Mouse (Mus musculus): Measurements from ENCODE around the gene Npw. TPM values are rescaled to one million over a fixed set of nuclear protein-coding genes. Genes with fewer than 3 reads are reported as not detected.
A peak's percentile ranks its signal among the peaks of the same experiment; 100 is the strongest.

Gene Npw
- polyA plus RNA-seq, 1 experiment = 0.35 TPM

GRCm38 (mm10) chr17:24650070-24650616 is 8.1 kb downstream of the Npw start, which contains the start of gene Slc9a3r2:
Gene Slc9a3r2 (minus strand): TSS chr17:24650327.
- 1% methylated on average over 37 of the region's 41 CpGs for WGBS
- no peaks in the 10 kb centered on the region for H3K36me3 ChIP-seq (ENCODE audit: control insufficient read depth, insufficient read depth, low read length)
- TF ChIP-seq POLR2A (IDR thresholded peaks at IDR 0.05; ENCODE audit: control insufficient read depth, extremely low read depth, insufficient read depth, low read length, poor library complexity) = no peak
- no peak for TF ChIP-seq CTCF (IDR thresholded peaks at IDR 0.05; ENCODE audit: borderline replicate concordance, control insufficient read depth, extremely low read depth, insufficient read depth, low read length, poor library complexity)
- no peaks in the 10 kb centered on the region; the same call in 1 of the 2 replicates for H3K27me3 ChIP-seq (ENCODE audit: control insufficient read depth, insufficient read depth, low read length)
- no peak within 1 kb of the TSS for H3K27ac ChIP-seq (ENCODE audit: control insufficient read depth, insufficient read depth, low read length)
- H3K4me1 ChIP-seq (replicated peaks; ENCODE audit: control insufficient read depth, insufficient read depth, low read length) = peaks cover 12% of the 10 kb centered on the region
- peak; percentile 27 for DNase-seq
- H3K4me3 ChIP-seq (ENCODE audit: control insufficient read depth, insufficient read depth, low read length) = peak within 1 kb of the TSS; percentile 48

- 3% methylated on average over 35 of the region's 35 CpGs for WGBS
Observed at GRCm38 (mm10) chr17:24649581-24650069, 8.6 kb downstream of the Npw start.

GRCm38 (mm10) chr17:24648731-24649377 is 9.4 kb downstream of the Npw start:
- Histone ChIP-seq H3K27me3 (ENCODE audit: control insufficient read depth, insufficient read depth, low read length) (no peaks in the 10 kb centered on the region; the same call in 1 of the 2 replicates), H3K36me3 (ENCODE audit: control insufficient read depth, insufficient read depth, low read length) (no peaks in the 10 kb centered on the region), H3K4me3 (ENCODE audit: control insufficient read depth, insufficient read depth, low read length) (no peak overlapping the region), H3K4me1 (replicated peaks; ENCODE audit: control insufficient read depth, insufficient read depth, low read length) (peaks cover 11% of the 10 kb centered on the region), H3K27ac (ENCODE audit: control insufficient read depth, insufficient read depth, low read length) (no peak overlapping the region)
- TF ChIP-seq CTCF (IDR thresholded peaks at IDR 0.05; ENCODE audit: borderline replicate concordance, control insufficient read depth, extremely low read depth, insufficient read depth, low read length, poor library complexity) (no peak), POLR2A (IDR thresholded peaks at IDR 0.05; ENCODE audit: control insufficient read depth, extremely low read depth, insufficient read depth, low read length, poor library complexity) (no peak)
- no peak for DNase-seq
- 89% methylated on average over 10 of the region's 10 CpGs for WGBS

More at GRCm38 (mm10) chr17:24649581-24650069, 8.6 kb downstream of the Npw start:
- H3K27ac ChIP-seq (ENCODE audit: control insufficient read depth, insufficient read depth, low read length) = no peak overlapping the region
- H3K36me3 ChIP-seq (ENCODE audit: control insufficient read depth, insufficient read depth, low read length) = no peaks in the 10 kb centered on the region
- H3K27me3 ChIP-seq (ENCODE audit: control insufficient read depth, insufficient read depth, low read length) = no peaks in the 10 kb centered on the region; the same call in 1 of the 2 replicates
- peaks cover 12% of the 10 kb centered on the region for H3K4me1 ChIP-seq (replicated peaks; ENCODE audit: control insufficient read depth, insufficient read depth, low read length)
- H3K4me3 ChIP-seq (ENCODE audit: control insufficient read depth, insufficient read depth, low read length) = peak overlapping the region; percentile 48
- TF ChIP-seq POLR2A (IDR thresholded peaks at IDR 0.05; ENCODE audit: control insufficient read depth, extremely low read depth, insufficient read depth, low read length, poor library complexity) = no peak
- no peak for TF ChIP-seq CTCF (IDR thresholded peaks at IDR 0.05; ENCODE audit: borderline replicate concordance, control insufficient read depth, extremely low read depth, insufficient read depth, low read length, poor library complexity)
- peak; percentile 12 for DNase-seq

GRCm38 (mm10) chr17:24647493-24647892 is 10.8 kb downstream of the Npw start:
- DNase-seq = no peak
- Histone ChIP-seq H3K27ac (ENCODE audit: control insufficient read depth, insufficient read depth, low read length) (no peak overlapping the region), H3K4me3 (ENCODE audit: control insufficient read depth, insufficient read depth, low read length) (no peak overlapping the region), H3K36me3 (ENCODE audit: control insufficient read depth, insufficient read depth, low read length) (no peaks in the 10 kb centered on the region), H3K27me3 (ENCODE audit: control insufficient read depth, insufficient read depth, low read length) (no peaks in the 10 kb centered on the region; the same call in 1 of the 2 replicates), H3K4me1 (replicated peaks; ENCODE audit: control insufficient read depth, insufficient read depth, low read length) (peaks cover 10% of the 10 kb centered on the region)
- 92% methylated on average over 11 of the region's 11 CpGs for WGBS
- TF ChIP-seq CTCF (IDR thresholded peaks at IDR 0.05; ENCODE audit: borderline replicate concordance, control insufficient read depth, extremely low read depth, insufficient read depth, low read length, poor library complexity) (no peak), POLR2A (IDR thresholded peaks at IDR 0.05; ENCODE audit: control insufficient read depth, extremely low read depth, insufficient read depth, low read length, poor library complexity) (no peak)

- DNase-seq = no peak
- TF ChIP-seq CTCF (IDR thresholded peaks at IDR 0.05; ENCODE audit: borderline replicate concordance, control insufficient read depth, extremely low read depth, insufficient read depth, low read length, poor library complexity) (no peak), POLR2A (IDR thresholded peaks at IDR 0.05; ENCODE audit: control insufficient read depth, extremely low read depth, insufficient read depth, low read length, poor library complexity) (no peak)
- Histone ChIP-seq H3K36me3 (ENCODE audit: control insufficient read depth, insufficient read depth, low read length) (no peaks in the 10 kb centered on the region), H3K4me1 (replicated peaks; ENCODE audit: control insufficient read depth, insufficient read depth, low read length) (peaks cover 10% of the 10 kb centered on the region), H3K27me3 (ENCODE audit: control insufficient read depth, insufficient read depth, low read length) (no peaks in the 10 kb centered on the region; the same call in 1 of the 2 replicates), H3K4me3 (ENCODE audit: control insufficient read depth, insufficient read depth, low read length) (no peak overlapping the region), H3K27ac (ENCODE audit: control insufficient read depth, insufficient read depth, low read length) (no peak overlapping the region)
- WGBS = 93% methylated on average over 4 of the region's 4 CpGs
Observed at GRCm38 (mm10) chr17:24646381-24646780, 11.9 kb downstream of the Npw start.

- no peak for DNase-seq
- H3K27ac ChIP-seq (ENCODE audit: control insufficient read depth, insufficient read depth, low read length) = no peak overlapping the region
- 92% methylated on average over 3 of the region's 3 CpGs for WGBS
- peaks cover 10% of the 10 kb centered on the region for H3K4me1 ChIP-seq (replicated peaks; ENCODE audit: control insufficient read depth, insufficient read depth, low read length)
- H3K27me3 ChIP-seq (ENCODE audit: control insufficient read depth, insufficient read depth, low read length) = no peaks in the 10 kb centered on the region; the same call in 1 of the 2 replicates
- no peaks in the 10 kb centered on the region for H3K36me3 ChIP-seq (ENCODE audit: control insufficient read depth, insufficient read depth, low read length)
- no peak overlapping the region for H3K4me3 ChIP-seq (ENCODE audit: control insufficient read depth, insufficient read depth, low read length)
- TF ChIP-seq CTCF (IDR thresholded peaks at IDR 0.05; ENCODE audit: borderline replicate concordance, control insufficient read depth, extremely low read depth, insufficient read depth, low read length, poor library complexity) = no peak
- no peak for TF ChIP-seq POLR2A (IDR thresholded peaks at IDR 0.05; ENCODE audit: control insufficient read depth, extremely low read depth, insufficient read depth, low read length, poor library complexity)
Observed at GRCm38 (mm10) chr17:24645916-24646315, 12.3 kb downstream of the Npw start.

Measured in thymus, adult 2 months (tissue).